ENCODE assay signal across 9 mouse cellular contexts in the genomic region with DNA sequence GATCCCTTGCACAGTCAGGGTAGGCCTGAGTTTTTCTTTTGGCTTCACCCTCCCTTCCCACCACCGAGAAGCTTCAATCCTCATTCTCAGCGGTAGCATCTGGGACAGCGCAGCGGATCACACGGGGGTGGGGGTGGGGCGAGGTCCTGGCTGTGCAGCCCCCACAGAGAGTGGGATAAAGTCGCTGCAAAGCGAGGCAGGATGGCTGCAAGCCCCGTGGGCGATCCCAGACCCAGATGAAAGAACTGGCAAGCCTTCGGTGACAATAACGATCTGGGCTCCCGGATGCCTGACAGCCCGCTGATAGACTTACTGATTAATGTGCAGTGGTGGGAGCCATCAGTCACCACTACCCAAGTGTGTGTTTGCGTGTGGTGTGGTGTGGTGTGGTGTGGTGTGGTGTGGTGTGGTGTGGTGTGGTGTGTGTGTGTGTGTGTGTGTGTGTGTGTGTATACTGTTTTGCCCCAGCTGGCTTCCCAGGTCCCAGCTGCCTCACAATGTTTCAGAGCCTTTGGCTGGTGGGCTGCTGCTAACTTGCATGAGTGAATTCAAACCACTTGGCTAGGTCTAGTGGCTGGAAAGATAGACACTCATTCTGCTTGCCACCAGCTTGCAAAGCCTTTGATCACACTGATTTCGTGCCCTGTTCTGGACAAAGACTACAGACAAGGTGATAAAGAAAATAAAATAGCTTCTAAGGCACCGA. TPM values are rescaled to one million over a fixed set of nuclear protein-coding genes. Genes with fewer than 3 reads are reported as not detected.
DNase-seq lines count a peak whose midpoint lies in the region; ATAC-seq and TF ChIP-seq lines count a peak whose summit lies in the region.
"Had no signal": no experiment of that assay in that cellular context is flagged by ENCODE, and none has a peak within 500 bp of the region (broad histone marks: within the 10 kb centered on the region; RNA-seq: fewer than 3 reads in every experiment).

No protein-coding gene starts in this region.

- H3K9me3 ChIP-seq in lung, postnatal 0 days (ENCODE audit: low read length): no peaks in the 10 kb centered on the region
- H3K9me3 ChIP-seq in limb, embryonic 12.5 days: no peaks in the 10 kb centered on the region

- no peaks in the 10 kb centered on the region for H3K36me3 ChIP-seq in lung, postnatal 0 days (ENCODE audit: insufficient read depth, low read length)
- H3K36me3 ChIP-seq in limb, embryonic 12.5 days: no peaks in the 10 kb centered on the region

- WGBS in cerebellum, adult 2 months: 27% methylated on average over 17 of the region's 17 CpGs
- 26% methylated on average over 17 of the region's 17 CpGs for WGBS in lung, postnatal 0 days
- WGBS in limb, embryonic 12.5 days: 25% methylated on average over 17 of the region's 17 CpGs

- no peak for TF ChIP-seq POLR2A in cerebellum, adult 2 months (IDR thresholded peaks at IDR 0.05; ENCODE audit: borderline replicate concordance, insufficient read depth, low read length)

- H3K4me3 ChIP-seq in cerebellum, adult 2 months (replicated peaks; ENCODE audit: insufficient read depth, low read depth, low read length): no peak overlapping the region
- H3K4me3 ChIP-seq in lung, postnatal 0 days (ENCODE audit: low read depth, low read length): no peak overlapping the region
- no peak overlapping the region for H3K4me3 ChIP-seq in limb, embryonic 12.5 days (replicated peaks)

- peak; percentile 19 to 28 for DNase-seq in cerebellum, postnatal 14 days
- no peak for DNase-seq in cerebellum, adult 2 months
- DNase-seq in lung, postnatal 0 days (ENCODE audit: low spot score): no peak
- DNase-seq in lung, postnatal 14 days: no peak
- no peak for DNase-seq in urinary bladder, postnatal 25 days (ENCODE audit: low spot score)
- DNase-seq in frontal cortex, adult 2 months (ENCODE audit: extremely low spot score in 1 of 2, low spot score in 1 of 2): no peak
- DNase-seq in spleen, postnatal 4 days (ENCODE audit: low spot score in 2 of 2): no peak
- DNase-seq: lung, adult 18-20 months had no signal

- H3K4me2 ChIP-seq in lung, postnatal 0 days (replicated peaks; ENCODE audit: low read depth, low read length): 0 out of 2 replicates have a peak overlapping the region, but pooled peaks have one; percentile 19
- peak overlapping the region; percentile 40 for H3K4me2 ChIP-seq in limb, embryonic 12.5 days

- no peak overlapping the region for H3K9ac ChIP-seq in lung, postnatal 0 days (replicated peaks; ENCODE audit: low read depth)
- no peak overlapping the region for H3K9ac ChIP-seq in limb, embryonic 12.5 days (replicated peaks)

- no peaks in the 10 kb centered on the region for H3K27me3 ChIP-seq in cerebellum, adult 2 months (ENCODE audit: control insufficient read depth, insufficient read depth, low read length)
- no peaks in the 10 kb centered on the region for H3K27me3 ChIP-seq in lung, postnatal 0 days (replicated peaks; ENCODE audit: insufficient read depth, low read length)
- 0 out of 2 replicates have a peak, but pooled peaks cover 8% of the 10 kb centered on the region for H3K27me3 ChIP-seq in limb, embryonic 12.5 days

- H3K27ac ChIP-seq in cerebellum, adult 2 months (ENCODE audit: insufficient read depth, low read length): no peak overlapping the region
- H3K27ac ChIP-seq in lung, postnatal 0 days (ENCODE audit: low read length): no peak overlapping the region
- H3K27ac ChIP-seq in limb, embryonic 12.5 days: no peak overlapping the region

- peaks cover 7% of the 10 kb centered on the region; the same call in 1 of the 2 replicates for H3K4me1 ChIP-seq in cerebellum, adult 2 months (ENCODE audit: control insufficient read depth, insufficient read depth, low read length)
- H3K4me1 ChIP-seq in lung, postnatal 0 days (ENCODE audit: insufficient read depth, low read depth, low read length): no peaks in the 10 kb centered on the region
- peaks cover 8% of the 10 kb centered on the region; the same call in 1 of the 2 replicates for H3K4me1 ChIP-seq in limb, embryonic 12.5 days (replicated peaks)

- TF ChIP-seq EP300 in lung, postnatal 0 days (IDR thresholded peaks at IDR 0.05): no peak

- no peak for ATAC-seq in lung, postnatal 0 days
- no peak for ATAC-seq in limb, embryonic 12.5 days (ENCODE audit: insufficient number of reproducible peaks, insufficient read depth, low FRiP score, low TSS enrichment, low read depth)

- no peak for TF ChIP-seq CTCF in cerebellum, adult 2 months (IDR thresholded peaks at IDR 0.05; ENCODE audit: borderline replicate concordance, insufficient read depth, low read depth, low read length)
- TF ChIP-seq CTCF in lung, postnatal 0 days (IDR thresholded peaks at IDR 0.05): no peak

RNA-seq across cellular contexts. Expression of gene Bhlhe40, which starts 40.4 kb away (rescaled TPM):
- polyA plus RNA-seq in cerebellum, adult 2 months (2012; rRNA removed): 44.3 and 49.0 TPM in 2 replicates
- 14.9 and 27.1 TPM in 2 replicates for polyA plus RNA-seq in lung, postnatal 0 days (2015; fragmentation: Nextera tagmentation; extraction: Ambion mirVana)
- 2.1 and 2.2 TPM in 2 replicates for polyA plus RNA-seq in limb, embryonic 12.5 days (2016; fragmentation: Nextera tagmentation; extraction: Ambion mirVana)
- polyA plus RNA-seq in frontal cortex, adult 2 months (2012; rRNA removed): 55.7 and 63.4 TPM in 2 replicates

Comparison
In these comparisons a context has a peak if more than half of its experiments do, and no peak if none do; other contexts are left out.
1. DNase-seq: peak in cerebellum, postnatal 14 days (2 of 2); none in cerebellum, adult 2 months (0 of 2), lung, postnatal 0 days (single experiment), lung, postnatal 14 days (single experiment), urinary bladder, postnatal 25 days (single experiment), frontal cortex, adult 2 months (0 of 2) and spleen, postnatal 4 days (0 of 2).